Mouse (Mus musculus) lung, postnatal 0 days (tissue): ENCODE results near the gene Spz1.

Experiments used
- CTCF ChIP-seq: IDR thresholded peaks from 2 replicates; pipeline ENCODE4 v1.5.1; 2016; ENCODE audit warnings: antibody characterized with exemption, mild to moderate bottlenecking
- EP300 ChIP-seq: IDR thresholded peaks from 2 replicates; pipeline ENCODE4 v1.6.1; 2016; ENCODE audit warnings: antibody characterized with exemption, mild to moderate bottlenecking, control low read depth

GRCm38 (mm10) chr13:92580220-92581043, 4.5 kb upstream of the Spz1 start:
- TF ChIP-seq CTCF (peak; percentile 87), EP300 (no peak)
